Mouse (Mus musculus): Measurements from ENCODE around the gene Egln3. TPM values are rescaled to one million over a fixed set of nuclear protein-coding genes. Genes with fewer than 3 reads are reported as not detected.
A peak's percentile ranks its signal among the peaks of the same experiment; 100 is the strongest.

Gene Egln3
- 56.8 and 61.4 TPM in 2 replicates for total RNA-seq (2014; rRNA removed; ENCODE audit: low replicate concordance)
- 12.4 and 13.5 TPM in 2 replicates for polyA plus RNA-seq (2015; fragmentation: Nextera tagmentation; extraction: Ambion mirVana)

GRCm38 (mm10) chr12:54203656-54204045, at the start of gene Egln3:
Gene Egln3 (minus strand): TSS chr12:54203860.
- peak within 1 kb of the TSS; percentile 75 for H3K27ac ChIP-seq (ENCODE audit: low read depth)
- peak within 1 kb of the TSS; percentile 66 for H3K9ac ChIP-seq (replicated peaks; ENCODE audit: low read depth, low read length)
- under 1% methylated on average over 25 of the region's 25 CpGs for WGBS
- DNase-seq (ENCODE audit: low spot score) (peak; percentile 88), ATAC-seq (ENCODE audit: insufficient read depth, low read depth) (peak; percentile 92)
- H3K9me3 ChIP-seq (replicated peaks; ENCODE audit: control insufficient read depth, low read length), result no peaks in the 10 kb centered on the region
- H3K4me3 ChIP-seq (ENCODE audit: low read depth, low read length), result peak within 1 kb of the TSS; percentile 67
- no peaks in the 10 kb centered on the region for H3K36me3 ChIP-seq (replicated peaks; ENCODE audit: control insufficient read depth, insufficient read depth, low read length)
- H3K4me2 ChIP-seq (ENCODE audit: low read depth, low read length), result peak within 1 kb of the TSS; percentile 92
- H3K4me1 ChIP-seq (ENCODE audit: control insufficient read depth, insufficient read depth), result peaks cover 24% of the 10 kb centered on the region
- no peaks in the 10 kb centered on the region for H3K27me3 ChIP-seq (ENCODE audit: control insufficient read depth, insufficient read depth, low read length)
- TF ChIP-seq CTCF (IDR thresholded peaks at IDR 0.05; ENCODE audit: low read depth) (no peak), EP300 (IDR thresholded peaks at IDR 0.05; ENCODE audit: low read depth) (no peak)

GRCm38 (mm10) chr12:54253449-54253848, 49.8 kb upstream of the Egln3 start:
- no peaks in the 10 kb centered on the region for H3K27me3 ChIP-seq (ENCODE audit: control insufficient read depth, insufficient read depth, low read length)
- no peaks in the 10 kb centered on the region for H3K36me3 ChIP-seq (replicated peaks; ENCODE audit: control insufficient read depth, insufficient read depth, low read length)
- WGBS, result 71% methylated on average over 4 of the region's 4 CpGs
- DNase-seq (ENCODE audit: low spot score) (no peak), ATAC-seq (ENCODE audit: insufficient read depth, low read depth) (no peak)
- H3K4me3 ChIP-seq (ENCODE audit: low read depth, low read length), result no peak overlapping the region
- TF ChIP-seq CTCF (IDR thresholded peaks at IDR 0.05; ENCODE audit: low read depth), result no peak
- no peak for TF ChIP-seq EP300 (IDR thresholded peaks at IDR 0.05; ENCODE audit: low read depth)
- no peak overlapping the region for H3K27ac ChIP-seq (ENCODE audit: low read depth)
- H3K9me3 ChIP-seq (replicated peaks; ENCODE audit: control insufficient read depth, low read length), result no peaks in the 10 kb centered on the region
- H3K4me1 ChIP-seq (ENCODE audit: control insufficient read depth, insufficient read depth), result no peaks in the 10 kb centered on the region
- no peak overlapping the region for H3K4me2 ChIP-seq (ENCODE audit: low read depth, low read length)
- no peak overlapping the region for H3K9ac ChIP-seq (replicated peaks; ENCODE audit: low read depth, low read length)

- H3K9me3 ChIP-seq (replicated peaks; ENCODE audit: control insufficient read depth, low read length), result no peaks in the 10 kb centered on the region
Measured at GRCm38 (mm10) chr12:54251942-54252400, 48.3 kb upstream of the Egln3 start.

GRCm38 (mm10) chr12:54247835-54248234, 44.2 kb upstream of the Egln3 start:
- no peak overlapping the region for H3K27ac ChIP-seq (ENCODE audit: low read depth)
- 85% methylated on average over 7 of the region's 7 CpGs for WGBS
- TF ChIP-seq CTCF (IDR thresholded peaks at IDR 0.05; ENCODE audit: low read depth), result no peak
- no peak for TF ChIP-seq EP300 (IDR thresholded peaks at IDR 0.05; ENCODE audit: low read depth)

More at GRCm38 (mm10) chr12:54251942-54252400, 48.3 kb upstream of the Egln3 start:
- H3K4me3 ChIP-seq (ENCODE audit: low read depth, low read length), result no peak overlapping the region
- peak; percentile 30; the same call in 1 of the 2 replicates for ATAC-seq (ENCODE audit: insufficient read depth, low read depth)
- H3K27ac ChIP-seq (ENCODE audit: low read depth), result no peak overlapping the region
- TF ChIP-seq EP300 (IDR thresholded peaks at IDR 0.05; ENCODE audit: low read depth) (no peak), CTCF (IDR thresholded peaks at IDR 0.05; ENCODE audit: low read depth) (no peak)
- H3K27me3 ChIP-seq (ENCODE audit: control insufficient read depth, insufficient read depth, low read length), result no peaks in the 10 kb centered on the region
- WGBS, result 66% methylated on average over 9 of the region's 9 CpGs
- no peaks in the 10 kb centered on the region for H3K36me3 ChIP-seq (replicated peaks; ENCODE audit: control insufficient read depth, insufficient read depth, low read length)
- no peak overlapping the region for H3K9ac ChIP-seq (replicated peaks; ENCODE audit: low read depth, low read length)
- no peak overlapping the region for H3K4me2 ChIP-seq (ENCODE audit: low read depth, low read length)
- no peaks in the 10 kb centered on the region for H3K4me1 ChIP-seq (ENCODE audit: control insufficient read depth, insufficient read depth)
- no peak for DNase-seq (ENCODE audit: low spot score)

GRCm38 (mm10) chr12:54243158-54243557, 39.5 kb upstream of the Egln3 start:
- Histone ChIP-seq H3K9me3 (replicated peaks; ENCODE audit: control insufficient read depth, low read length) (no peaks in the 10 kb centered on the region), H3K4me2 (ENCODE audit: low read depth, low read length) (no peak overlapping the region), H3K36me3 (replicated peaks; ENCODE audit: control insufficient read depth, insufficient read depth, low read length) (no peaks in the 10 kb centered on the region), H3K4me1 (ENCODE audit: control insufficient read depth, insufficient read depth) (no peaks in the 10 kb centered on the region), H3K9ac (replicated peaks; ENCODE audit: low read depth, low read length) (no peak overlapping the region), H3K27me3 (ENCODE audit: control insufficient read depth, insufficient read depth, low read length) (no peaks in the 10 kb centered on the region), H3K4me3 (ENCODE audit: low read depth, low read length) (no peak overlapping the region), H3K27ac (ENCODE audit: low read depth) (no peak overlapping the region)
- TF ChIP-seq EP300 (IDR thresholded peaks at IDR 0.05; ENCODE audit: low read depth) (no peak), CTCF (IDR thresholded peaks at IDR 0.05; ENCODE audit: low read depth) (no peak)
- ATAC-seq (ENCODE audit: insufficient read depth, low read depth) (no peak), DNase-seq (ENCODE audit: low spot score) (no peak)
- WGBS, result 81% methylated on average over 5 of the region's 5 CpGs

More at GRCm38 (mm10) chr12:54247835-54248234, 44.2 kb upstream of the Egln3 start:
- no peaks in the 10 kb centered on the region for H3K27me3 ChIP-seq (ENCODE audit: control insufficient read depth, insufficient read depth, low read length)
- no peaks in the 10 kb centered on the region for H3K9me3 ChIP-seq (replicated peaks; ENCODE audit: control insufficient read depth, low read length)
- DNase-seq (ENCODE audit: low spot score) (no peak), ATAC-seq (ENCODE audit: insufficient read depth, low read depth) (no peak)
- H3K9ac ChIP-seq (replicated peaks; ENCODE audit: low read depth, low read length), result no peak overlapping the region
- no peaks in the 10 kb centered on the region for H3K4me1 ChIP-seq (ENCODE audit: control insufficient read depth, insufficient read depth)
- H3K36me3 ChIP-seq (replicated peaks; ENCODE audit: control insufficient read depth, insufficient read depth, low read length), result no peaks in the 10 kb centered on the region
- no peak overlapping the region for H3K4me3 ChIP-seq (ENCODE audit: low read depth, low read length)
- H3K4me2 ChIP-seq (ENCODE audit: low read depth, low read length), result no peak overlapping the region

GRCm38 (mm10) chr12:54241976-54242375, 38.3 kb upstream of the Egln3 start:
- 71% methylated on average over 6 of the region's 6 CpGs for WGBS
- ATAC-seq (ENCODE audit: insufficient read depth, low read depth), result no peak
- no peak for TF ChIP-seq EP300 (IDR thresholded peaks at IDR 0.05; ENCODE audit: low read depth)
- TF ChIP-seq CTCF (IDR thresholded peaks at IDR 0.05; ENCODE audit: low read depth), result no peak
- H3K36me3 ChIP-seq (replicated peaks; ENCODE audit: control insufficient read depth, insufficient read depth, low read length), result no peaks in the 10 kb centered on the region
- no peak overlapping the region for H3K9ac ChIP-seq (replicated peaks; ENCODE audit: low read depth, low read length)
- H3K4me1 ChIP-seq (ENCODE audit: control insufficient read depth, insufficient read depth), result no peaks in the 10 kb centered on the region
- no peak for DNase-seq (ENCODE audit: low spot score)
- H3K27ac ChIP-seq (ENCODE audit: low read depth), result no peak overlapping the region
- H3K4me3 ChIP-seq (ENCODE audit: low read depth, low read length), result no peak overlapping the region
- H3K9me3 ChIP-seq (replicated peaks; ENCODE audit: control insufficient read depth, low read length), result no peaks in the 10 kb centered on the region
- H3K4me2 ChIP-seq (ENCODE audit: low read depth, low read length), result no peak overlapping the region
- no peaks in the 10 kb centered on the region for H3K27me3 ChIP-seq (ENCODE audit: control insufficient read depth, insufficient read depth, low read length)
